Mouse (Mus musculus): ENCODE results near the gene Avpr1b.

The Avpr1b gene

GRCm38 (mm10) chr1:131598905-131599304, at the start of gene Avpr1b:
TSS of gene Avpr1b (plus strand) at chr1:131599239.
- DNase-seq (ENCODE audit: low spot score): no peak

DNA sequence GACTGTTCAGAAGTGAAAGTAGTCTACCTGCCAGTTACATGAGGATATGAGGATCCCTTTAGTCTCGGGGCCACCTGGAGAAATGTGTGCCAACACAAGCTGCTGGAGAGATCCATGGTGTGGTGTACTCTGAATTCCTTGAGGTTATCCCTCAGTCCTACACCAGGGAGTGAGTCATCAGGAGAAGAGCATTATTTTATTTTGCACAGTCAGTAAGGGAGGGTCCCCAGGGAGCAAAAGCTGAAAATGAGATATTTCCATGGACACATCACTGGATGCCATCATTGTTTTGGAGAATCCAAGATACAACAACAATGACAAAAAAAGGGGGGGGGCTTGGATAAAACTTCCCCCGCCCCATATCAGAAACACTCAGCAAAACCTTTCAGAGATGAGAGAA, 47.1 kb upstream of the Avpr1b start:
- DNase-seq (ENCODE audit: low spot score): no peak

GRCm38 (mm10) chr1:131553428-131553827, 45.6 kb upstream of the Avpr1b start:
- no peak for DNase-seq (ENCODE audit: low spot score)

DNA sequence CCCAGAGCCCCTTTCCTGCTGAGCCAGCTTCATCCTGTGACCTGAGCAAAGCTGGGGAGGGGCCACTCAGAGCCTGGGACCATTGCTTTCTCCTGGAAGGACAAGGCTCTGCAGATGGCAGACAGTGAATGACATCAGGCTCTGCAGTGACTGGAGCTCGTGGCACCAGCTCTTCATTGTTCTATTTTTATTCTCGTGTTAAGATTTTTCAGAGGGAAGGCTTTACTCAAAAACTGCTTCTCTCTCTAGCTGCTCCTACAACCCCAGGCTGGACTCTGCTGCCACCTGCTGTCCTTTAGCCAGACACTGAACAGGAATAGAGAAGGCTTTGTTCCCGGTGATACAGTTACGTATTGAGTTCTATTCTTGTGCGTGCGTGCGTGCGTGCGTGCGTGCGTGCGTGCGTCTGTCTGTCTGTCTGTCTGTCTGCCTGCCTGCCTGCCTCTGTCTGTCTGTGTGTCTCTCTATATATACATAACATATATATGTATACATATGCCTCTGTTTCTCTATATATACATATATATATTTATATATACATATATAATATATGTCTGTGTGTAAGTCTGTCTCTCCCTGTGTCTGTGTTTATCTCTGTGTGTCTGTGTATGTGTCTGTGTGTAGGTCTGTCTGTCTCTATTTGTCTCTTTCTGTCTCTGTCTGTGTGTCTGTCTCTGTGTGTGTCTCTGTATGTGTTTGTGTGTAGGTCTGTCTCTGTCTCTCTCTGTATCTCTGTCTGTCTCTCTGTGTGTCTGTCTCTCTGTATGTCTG, 43.8 kb upstream of the Avpr1b start:
- peak; percentile 92 for DNase-seq (ENCODE audit: low spot score)

- no peak for DNase-seq (ENCODE audit: low spot score)
Observed at GRCm38 (mm10) chr1:131560500-131560899, 38.5 kb upstream of the Avpr1b start.

GRCm38 (mm10) chr1:131562081-131562480, 37.0 kb upstream of the Avpr1b start:
- DNase-seq (ENCODE audit: low spot score): no peak

GRCm38 (mm10) chr1:131566056-131566455, 33.0 kb upstream of the Avpr1b start:
- peak; percentile 58 for DNase-seq (ENCODE audit: low spot score)

DNA sequence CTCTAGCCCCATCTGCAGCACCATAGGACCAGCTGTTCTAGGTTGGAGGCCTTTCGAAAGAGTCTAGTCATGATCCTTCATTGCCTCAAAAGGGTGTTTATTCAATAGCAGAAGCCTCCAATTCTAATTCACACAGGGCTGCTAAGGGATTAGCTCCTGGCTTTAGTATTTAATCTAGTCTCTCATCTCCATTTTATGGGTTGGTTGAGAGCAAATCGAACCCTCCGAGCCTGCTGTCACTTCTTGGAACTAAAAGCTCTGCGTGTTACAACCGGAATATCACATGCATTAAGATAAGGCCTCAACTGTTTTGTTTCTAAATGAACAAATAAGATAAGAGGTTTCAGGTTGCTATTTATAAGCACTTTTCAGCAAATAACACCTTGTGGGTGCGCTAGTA, 29.3 kb upstream of the Avpr1b start:
- no peak for DNase-seq (ENCODE audit: low spot score)

GRCm38 (mm10) chr1:131570391-131570790, 28.6 kb upstream of the Avpr1b start:
- no peak for DNase-seq (ENCODE audit: low spot score)

- peak; percentile 56 for DNase-seq (ENCODE audit: low spot score)
Observed at GRCm38 (mm10) chr1:131573721-131574120, 25.3 kb upstream of the Avpr1b start.

- no peak for DNase-seq (ENCODE audit: low spot score)
Observed at GRCm38 (mm10) chr1:131578943-131579680, 19.9 kb upstream of the Avpr1b start.

DNA sequence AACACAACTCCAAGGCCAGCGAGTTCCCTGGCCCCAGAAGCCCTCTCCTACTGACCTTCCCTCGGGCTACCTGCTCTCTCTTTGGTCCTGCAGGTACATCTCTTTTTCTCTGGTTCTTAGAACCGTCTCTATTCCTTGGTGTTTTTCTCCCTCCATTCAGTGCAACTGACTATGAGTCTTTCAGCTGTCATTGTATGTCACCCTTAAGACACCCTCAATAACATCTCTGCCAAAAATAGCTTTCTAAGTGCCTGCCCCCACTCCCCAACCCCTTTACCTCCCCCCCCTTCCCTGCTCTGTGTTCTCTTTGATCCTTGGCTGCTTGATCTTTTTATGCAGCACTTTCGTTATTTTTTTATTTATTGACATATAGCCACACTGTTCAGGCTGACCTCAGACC, 18.6 kb upstream of the Avpr1b start:
- DNase-seq (ENCODE audit: low spot score): no peak

GRCm38 (mm10) chr1:131583598-131583997, 15.4 kb upstream of the Avpr1b start:
- no peak for DNase-seq (ENCODE audit: low spot score)

DNA sequence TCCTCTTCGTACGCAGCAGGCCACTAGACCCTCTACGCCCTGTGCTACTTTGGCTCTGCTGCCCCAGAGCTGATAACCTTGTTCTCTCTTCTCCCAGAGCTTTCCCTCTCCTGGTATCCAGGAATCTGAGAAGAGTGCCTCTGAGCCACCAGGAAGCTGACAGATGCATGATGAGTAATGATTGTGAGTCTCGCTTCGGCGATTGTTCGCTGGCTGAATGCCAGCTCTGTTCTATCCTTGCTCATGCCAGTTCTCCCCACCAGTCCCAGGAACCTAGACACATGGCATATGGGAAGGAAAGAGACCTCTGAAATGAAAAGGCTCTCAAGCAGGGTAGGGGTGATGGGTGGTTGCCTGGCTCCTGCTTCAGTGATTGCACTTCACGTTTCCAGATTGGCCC, 12.2 kb upstream of the Avpr1b start:
- no peak for DNase-seq (ENCODE audit: low spot score)

DNA sequence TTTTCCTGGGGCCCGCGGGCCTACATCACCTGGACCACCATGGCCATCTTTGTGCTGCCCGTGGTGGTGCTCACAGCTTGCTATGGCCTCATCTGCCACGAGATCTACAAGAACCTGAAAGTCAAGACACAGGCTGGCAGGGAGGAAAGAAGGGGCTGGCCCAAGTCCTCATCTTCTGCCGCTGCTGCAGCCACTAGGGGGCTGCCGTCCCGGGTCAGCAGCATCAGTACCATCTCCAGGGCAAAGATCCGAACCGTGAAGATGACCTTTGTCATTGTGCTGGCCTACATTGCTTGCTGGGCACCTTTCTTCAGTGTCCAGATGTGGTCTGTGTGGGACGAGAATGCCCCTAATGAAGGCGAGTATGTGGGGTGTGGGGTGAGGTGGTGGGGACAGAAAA, 1.3 kb downstream of the Avpr1b start:
- no peak for DNase-seq (ENCODE audit: low spot score)

DNA sequence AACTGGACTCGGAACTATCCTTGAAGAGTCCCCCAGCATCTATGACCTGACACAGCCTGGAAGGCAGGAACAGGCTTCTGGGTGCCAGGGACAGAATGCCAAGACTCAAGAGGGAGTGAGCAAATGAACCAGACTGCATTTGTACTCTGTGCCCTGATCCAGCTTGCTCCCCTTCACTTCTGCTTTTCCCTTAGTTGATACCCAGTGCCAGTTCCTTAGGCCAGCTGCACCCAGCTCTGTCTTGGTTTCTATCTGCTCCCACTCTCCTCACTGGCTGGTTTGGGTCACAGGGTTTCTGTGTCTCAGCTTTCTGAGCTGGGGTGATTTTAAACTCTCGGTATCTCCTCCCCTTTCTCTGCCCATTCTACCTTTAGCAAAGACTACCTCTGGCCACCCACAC, 7.7 kb downstream of the Avpr1b start:
- DNase-seq (ENCODE audit: low spot score): no peak

DNA sequence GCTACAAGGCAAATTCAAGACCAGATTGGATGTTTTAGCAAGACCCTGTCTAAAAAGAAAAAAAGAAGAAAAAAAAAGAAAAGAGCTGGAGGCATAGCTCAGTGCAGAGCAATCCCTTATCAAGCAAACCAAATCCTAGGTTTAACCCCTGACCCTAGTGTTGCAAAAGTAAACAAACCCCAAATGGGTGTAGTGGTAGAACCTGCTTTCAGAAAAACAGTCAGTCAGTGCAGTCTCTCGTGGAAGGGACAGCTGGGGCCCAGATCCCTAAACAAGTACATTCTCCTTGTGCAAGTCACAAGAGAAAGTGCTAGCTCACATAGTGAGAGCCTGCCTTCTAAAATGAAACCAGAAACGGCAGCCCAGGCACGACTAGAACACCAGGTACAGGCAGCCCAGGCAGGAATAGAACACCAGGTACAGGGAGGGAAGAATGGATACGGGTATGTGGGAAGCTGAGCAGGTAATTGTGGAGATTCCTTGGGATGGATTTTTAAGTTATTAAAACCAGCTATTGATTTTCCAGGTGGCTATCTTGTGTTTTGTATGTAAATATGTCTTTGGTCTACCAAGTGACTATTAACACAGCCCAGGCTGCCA, 13.6 kb downstream of the Avpr1b start:
- peak; percentile 14 for DNase-seq (ENCODE audit: low spot score)

GRCm38 (mm10) chr1:131613361-131614133, 14.5 kb downstream of the Avpr1b start:
- DNase-seq (ENCODE audit: low spot score): peak; percentile 77

DNA sequence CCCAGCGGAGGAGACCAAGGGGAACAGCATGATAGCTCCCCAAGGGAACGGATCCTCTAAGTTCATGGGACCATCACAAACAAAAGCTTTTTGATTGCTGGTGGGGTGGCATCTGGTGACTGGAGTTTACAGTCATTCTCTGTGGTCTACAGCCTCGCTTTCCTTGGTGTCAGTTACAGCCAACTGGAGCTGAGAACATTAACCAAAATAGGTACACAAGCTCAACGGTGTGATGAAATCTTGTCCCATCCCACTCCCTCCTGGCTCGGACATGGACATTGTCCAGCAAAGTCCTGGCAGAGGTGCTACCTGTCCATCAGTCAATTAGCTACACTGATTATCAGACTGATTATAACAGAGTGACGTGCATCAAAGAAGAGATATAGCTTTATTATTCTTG, 15.6 kb downstream of the Avpr1b start:
- no peak for DNase-seq (ENCODE audit: low spot score)

DNA sequence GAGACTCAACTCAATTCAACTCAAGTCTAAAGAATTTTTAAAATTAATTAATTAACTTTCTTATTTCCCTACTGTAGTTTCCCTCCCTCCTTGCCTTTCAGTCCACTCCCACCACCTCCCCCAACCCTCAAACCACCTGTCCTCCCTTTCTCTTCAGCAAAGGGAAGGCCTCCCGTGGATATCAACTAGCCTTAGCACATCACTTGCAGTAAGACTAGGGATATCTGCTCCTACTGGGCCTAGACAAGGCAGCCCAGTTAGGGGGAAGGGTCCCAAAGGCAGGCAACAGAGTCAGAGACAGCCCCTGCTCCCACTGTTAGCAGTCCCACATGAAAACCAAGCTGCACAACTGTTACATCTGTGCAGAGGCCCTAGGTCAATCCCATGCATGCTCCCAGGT, 17.1 kb downstream of the Avpr1b start:
- no peak for DNase-seq (ENCODE audit: low spot score)

DNA sequence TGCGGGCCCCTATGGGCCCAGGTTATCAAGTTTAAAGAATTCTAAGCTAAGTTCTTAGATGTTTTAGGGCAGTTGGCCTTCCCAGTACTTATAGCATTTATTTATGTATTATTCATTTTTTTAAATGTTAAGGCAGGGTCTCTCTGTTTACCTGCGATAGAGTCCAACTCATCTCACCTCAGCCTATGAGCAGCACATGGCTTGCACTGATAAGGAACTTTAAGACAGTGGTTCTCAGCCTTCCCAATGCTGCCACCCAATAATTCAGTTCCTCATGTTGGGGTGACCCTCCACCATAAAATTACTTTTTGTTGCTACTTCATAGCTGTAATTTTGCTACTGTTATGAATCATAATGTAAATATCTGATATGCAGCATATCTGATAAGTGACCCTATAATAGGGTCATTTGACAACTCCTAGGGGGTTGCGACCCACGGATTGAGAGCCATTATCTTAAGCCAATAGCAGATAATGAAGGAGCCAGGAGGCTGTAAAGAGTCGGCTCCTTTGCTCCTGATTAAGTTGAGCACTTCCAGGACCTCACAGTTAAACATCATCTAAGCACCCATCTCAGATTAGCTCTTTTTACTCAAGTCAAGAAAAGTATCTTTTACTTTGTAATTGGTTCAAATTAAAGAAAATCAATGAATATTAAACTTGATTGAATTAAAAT, 17.6 kb downstream of the Avpr1b start:
- no peak for DNase-seq (ENCODE audit: low spot score)

DNA sequence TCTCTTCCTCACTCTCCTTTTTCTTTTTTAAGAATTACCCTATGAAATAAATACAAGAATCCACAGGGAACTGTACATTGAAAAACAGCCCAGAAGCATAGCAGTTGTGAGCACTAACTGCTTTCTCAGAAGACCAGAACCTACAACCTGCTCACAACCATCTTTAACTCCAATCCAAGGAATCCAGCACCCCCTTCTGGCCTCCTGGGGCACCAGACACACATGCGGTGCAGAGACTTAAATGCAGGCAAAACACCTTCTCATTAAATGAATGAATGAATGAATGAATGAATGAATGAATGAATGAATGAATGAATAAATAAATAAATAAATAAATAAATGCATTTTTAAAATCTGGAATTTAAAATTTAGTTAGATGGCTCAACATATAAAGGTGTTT, 19.5 kb downstream of the Avpr1b start:
- no peak for DNase-seq (ENCODE audit: low spot score)
